Mouse (Mus musculus): ENCODE measurements around the gene Pomp.
"Not testable (repeated sequence)": the region's sequence is repeated elsewhere in the genome, so short reads cannot be mapped to it uniquely, and the experiment has no call there.

Pomp gene

DNA sequence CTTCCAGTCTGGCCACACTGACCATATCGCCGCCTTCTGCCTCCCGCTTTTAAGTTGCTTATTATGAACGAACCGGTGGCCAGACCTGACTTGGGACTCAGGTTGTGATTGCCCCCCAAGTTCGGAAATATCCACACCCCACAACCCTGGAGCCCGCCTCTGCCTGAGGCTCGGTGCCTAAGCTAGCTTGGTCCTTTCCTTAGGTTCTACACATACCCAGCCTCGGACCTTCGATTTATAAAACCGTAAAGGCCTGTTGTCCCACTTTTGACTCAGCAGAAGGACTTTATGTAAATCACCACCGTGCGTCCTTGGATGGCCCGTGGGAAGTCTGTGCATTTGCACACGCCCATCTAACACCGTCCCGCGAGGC, 199 bp upstream of the Pomp start:
- no peak for DNase-seq

GRCm38 (mm10) chr5:147868674-147869073, 8.4 kb downstream of the Pomp start:
- no peak for DNase-seq

GRCm38 (mm10) chr5:147869568-147869967, 9.3 kb downstream of the Pomp start:
- DNase-seq = no peak

- DNase-seq = no peak
Measured at GRCm38 (mm10) chr5:147870296-147870695, 10.0 kb downstream of the Pomp start.

- no peak for DNase-seq
Measured at GRCm38 (mm10) chr5:147871091-147871820, 11.0 kb downstream of the Pomp start.

- no peak for DNase-seq
Measured at GRCm38 (mm10) chr5:147874491-147875065, 14.3 kb downstream of the Pomp start.

GRCm38 (mm10) chr5:147875210-147875609, 14.9 kb downstream of the Pomp start:
- DNase-seq = no peak

GRCm38 (mm10) chr5:147877520-147877919, 17.3 kb downstream of the Pomp start:
- no peak for DNase-seq

DNA sequence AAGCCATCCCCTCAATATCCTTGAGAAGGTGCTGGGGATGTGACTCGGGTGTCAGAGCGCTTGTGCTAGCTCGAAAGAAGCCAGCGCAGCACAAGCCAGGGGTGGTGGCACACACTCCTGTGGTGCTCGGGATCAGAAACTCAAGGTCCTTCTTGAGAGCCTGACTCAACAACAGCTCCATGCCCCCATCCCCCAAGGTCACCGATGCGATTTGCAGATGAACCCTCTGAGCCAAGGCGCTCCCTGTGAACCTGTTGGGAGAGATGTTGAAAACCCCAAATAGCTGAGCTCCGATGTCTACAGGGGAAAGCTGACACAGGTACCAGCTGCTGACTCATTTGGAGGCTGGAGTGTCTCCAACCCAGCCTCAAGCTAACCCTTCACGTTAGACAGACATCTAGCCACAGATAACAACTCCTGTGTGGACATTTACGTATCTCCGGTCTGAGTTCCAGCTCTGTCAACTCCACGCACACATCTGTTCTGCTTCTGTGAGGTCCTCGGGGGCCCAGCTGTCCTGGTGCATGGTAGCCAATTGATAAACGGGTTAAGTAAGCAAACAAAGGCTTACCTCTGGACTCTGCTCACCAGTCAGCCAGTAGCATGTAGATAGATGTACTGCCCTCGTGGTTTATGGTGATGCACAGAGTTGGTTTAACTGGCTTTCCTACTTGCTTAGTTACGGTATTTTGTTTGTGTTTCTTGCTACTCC, 19.9 kb downstream of the Pomp start:
- no peak for DNase-seq

GRCm38 (mm10) chr5:147883581-147883980, 23.3 kb downstream of the Pomp start:
- no peak for DNase-seq

- no peak for DNase-seq
Measured at GRCm38 (mm10) chr5:147888313-147889297, 28.3 kb downstream of the Pomp start.

- no peak for DNase-seq
Measured at GRCm38 (mm10) chr5:147892735-147893134, 32.5 kb downstream of the Pomp start.

DNA sequence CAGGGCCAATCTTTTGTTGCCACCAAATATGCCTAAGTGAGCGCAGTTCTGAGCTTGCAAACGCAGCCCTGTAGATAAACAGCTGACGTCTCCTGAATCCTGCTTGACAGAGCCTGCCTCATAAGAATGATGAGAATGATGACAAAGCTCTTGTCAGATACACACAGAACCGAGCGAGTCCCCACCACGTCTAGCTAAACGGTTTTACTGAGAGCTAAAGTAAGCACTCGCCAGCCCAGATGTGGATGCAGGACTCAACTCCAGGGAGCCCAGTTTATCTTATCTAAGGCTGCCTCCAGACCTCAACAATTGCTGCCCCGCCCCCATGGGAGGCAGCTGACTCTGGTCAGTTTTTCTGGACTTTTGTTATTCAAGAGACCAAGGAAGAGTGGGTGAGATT, 32.9 kb downstream of the Pomp start:
- DNase-seq = no peak

- peak in 1 of 2 experiments; percentile 38 for DNase-seq
Measured at GRCm38 (mm10) chr5:147893766-147894454, 33.6 kb downstream of the Pomp start.

GRCm38 (mm10) chr5:147894455-147895076, 34.3 kb downstream of the Pomp start, which contains the start of gene Slc46a3:
TSS of gene Slc46a3 (minus strand) at chr5:147894815.
- peak; percentile 92 to 95 for DNase-seq

DNA sequence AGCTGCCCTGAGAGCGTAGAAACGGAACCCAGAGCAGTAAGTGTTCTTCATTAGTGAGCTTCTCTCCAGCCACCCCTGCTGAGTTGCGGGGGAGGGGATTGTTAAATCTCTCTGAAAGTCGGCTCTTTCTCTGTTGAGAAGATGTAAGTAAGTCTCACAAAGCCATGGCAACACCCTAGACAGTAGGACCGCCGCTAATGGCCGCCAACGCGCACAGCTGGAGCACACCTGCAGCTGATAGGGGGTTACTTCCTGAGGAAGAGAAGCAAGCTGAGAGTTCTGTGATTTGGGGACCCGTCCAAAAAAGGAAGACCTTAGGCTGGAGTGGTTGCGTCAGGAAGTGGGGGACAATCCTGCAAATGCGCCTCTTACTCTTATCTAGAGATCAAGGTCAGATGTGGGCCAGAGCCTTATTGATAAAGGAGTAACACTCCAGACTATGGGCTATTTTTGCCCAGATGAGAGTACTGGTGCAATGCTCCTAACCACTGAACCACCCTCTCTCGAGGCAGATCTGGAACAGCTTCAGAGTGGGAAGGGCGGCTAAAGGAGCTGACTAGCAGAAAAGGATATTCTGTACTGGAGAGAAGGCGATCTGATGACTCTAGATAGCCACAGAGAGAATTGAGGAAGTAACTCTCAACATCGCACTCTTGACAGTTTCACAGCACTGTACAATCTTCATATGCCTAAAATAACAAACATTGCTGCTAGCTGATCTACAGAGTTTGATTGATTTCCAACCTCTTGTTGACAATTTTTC, 35.4 kb downstream of the Pomp start:
- DNase-seq = peak; percentile 34 to 51

GRCm38 (mm10) chr5:147896501-147896900, 36.2 kb downstream of the Pomp start:
- DNase-seq = not testable (repeated sequence)

- no peak for DNase-seq
Measured at GRCm38 (mm10) chr5:147898254-147898653, 38.0 kb downstream of the Pomp start.

DNA sequence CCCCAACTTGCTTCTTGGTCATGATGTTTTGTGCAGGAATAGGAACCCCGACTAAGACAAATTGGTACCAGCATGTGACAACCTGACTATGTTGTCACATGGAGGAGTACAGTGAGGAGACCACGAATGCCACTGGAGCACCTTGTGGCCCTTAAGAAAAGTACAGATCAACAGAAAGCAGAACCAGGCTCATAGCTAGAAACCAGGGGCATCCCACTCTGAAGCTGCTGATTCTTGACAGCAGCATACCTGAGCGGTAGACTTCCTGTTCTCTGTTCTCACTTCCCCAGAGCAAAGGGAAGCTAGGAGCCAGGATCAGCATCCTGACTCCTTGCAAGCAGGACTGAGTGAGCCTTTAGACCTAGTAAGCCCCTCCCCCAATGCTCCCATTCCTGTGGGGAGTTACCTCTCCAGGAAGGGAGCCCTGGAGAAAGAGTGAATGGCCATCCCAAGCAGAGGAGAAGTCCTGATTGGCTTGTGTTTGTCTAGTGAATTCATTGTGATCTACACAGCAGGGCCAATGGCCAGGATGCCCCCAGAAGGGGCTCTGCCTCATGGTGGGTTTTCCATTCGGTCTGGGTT, 38.8 kb downstream of the Pomp start:
- DNase-seq = no peak

- no peak for DNase-seq
Measured at GRCm38 (mm10) chr5:147902008-147902757, 41.9 kb downstream of the Pomp start.

All from spleen, adult 18-20 months (tissue).